Mouse (Mus musculus): ENCODE results near the gene Ppih. TPM values are rescaled to one million over a fixed set of nuclear protein-coding genes. Genes with fewer than 3 reads are reported as not detected.
"Not testable (repeated sequence)": the region's sequence is repeated elsewhere in the genome, so short reads cannot be mapped to it uniquely, and the experiment has no call there.

Gene Ppih
- polyA plus RNA-seq, 1 experiment from 2014 or later: 170 TPM

- peak within 1 kb of the TSS; percentile 95 for H3K9ac ChIP-seq (ENCODE audit: low read length)
- no peaks in the 10 kb centered on the region for H3K36me3 ChIP-seq (ENCODE audit: control insufficient read depth, insufficient read depth, low read length)
These were observed 25.8 kb downstream of the Ppih start, which contains the start of gene Ybx1 for GRCm38 (mm10) chr4:119294415-119295133. Ybx1 (minus strand) TSS chr4:119294604.

GRCm38 (mm10) chr4:119293574-119294258, 26.6 kb downstream of the Ppih start:
- WGBS: under 1% methylated on average over 58 of the region's 80 CpGs
- 0 out of 2 replicates have a peak, but pooled peaks cover 2% of the 10 kb centered on the region for H3K4me1 ChIP-seq (ENCODE audit: control insufficient read depth, insufficient read depth, low read length)
- H3K9me3 ChIP-seq (ENCODE audit: control insufficient read depth, low read length): no peaks in the 10 kb centered on the region
- H3K36me3 ChIP-seq (ENCODE audit: control insufficient read depth, insufficient read depth, low read length): no peaks in the 10 kb centered on the region
- H3K4me2 ChIP-seq (ENCODE audit: low read depth, severe bottlenecking): peak overlapping the region; percentile 73
- H3K9ac ChIP-seq (ENCODE audit: low read length): peak overlapping the region; percentile 95
- peak overlapping the region; percentile 77 for H3K4me3 ChIP-seq (ENCODE audit: low read depth, low read length)
- peak; percentile 8; the same call in 1 of the 2 replicates for ATAC-seq (ENCODE audit: insufficient number of reproducible peaks, low FRiP score, low TSS enrichment, low read depth)
- H3K27me3 ChIP-seq (ENCODE audit: control insufficient read depth, insufficient read depth, low read length): no peaks in the 10 kb centered on the region
- H3K27ac ChIP-seq (replicated peaks; ENCODE audit: low read depth, low read length): peak overlapping the region; percentile 65
- DNase-seq (ENCODE audit: low spot score): peak; percentile 55

More at GRCm38 (mm10) chr4:119294415-119295133, 25.8 kb downstream of the Ppih start, which contains the start of gene Ybx1:
- H3K27ac ChIP-seq (replicated peaks; ENCODE audit: low read depth, low read length): peak within 1 kb of the TSS; percentile 75
- WGBS: 2% methylated on average over 55 of the region's 61 CpGs
- H3K27me3 ChIP-seq (ENCODE audit: control insufficient read depth, insufficient read depth, low read length): no peaks in the 10 kb centered on the region
- H3K4me2 ChIP-seq (ENCODE audit: low read depth, severe bottlenecking): peak within 1 kb of the TSS; percentile 73
- peak within 1 kb of the TSS; percentile 77 for H3K4me3 ChIP-seq (ENCODE audit: low read depth, low read length)
- DNase-seq (ENCODE audit: low spot score): peak; percentile 99
- H3K9me3 ChIP-seq (ENCODE audit: control insufficient read depth, low read length): no peaks in the 10 kb centered on the region
- H3K4me1 ChIP-seq (ENCODE audit: control insufficient read depth, insufficient read depth, low read length): 0 out of 2 replicates have a peak, but pooled peaks cover 2% of the 10 kb centered on the region
- peak; percentile 99 for ATAC-seq (ENCODE audit: insufficient number of reproducible peaks, low FRiP score, low TSS enrichment, low read depth)

- Histone ChIP-seq H3K4me2 (ENCODE audit: low read depth, severe bottlenecking) (peak overlapping the region; percentile 73), H3K27me3 (ENCODE audit: control insufficient read depth, insufficient read depth, low read length) (no peaks in the 10 kb centered on the region), H3K9me3 (ENCODE audit: control insufficient read depth, low read length) (no peaks in the 10 kb centered on the region), H3K4me1 (ENCODE audit: control insufficient read depth, insufficient read depth, low read length) (0 out of 2 replicates have a peak, but pooled peaks cover 2% of the 10 kb centered on the region), H3K36me3 (ENCODE audit: control insufficient read depth, insufficient read depth, low read length) (no peaks in the 10 kb centered on the region), H3K27ac (replicated peaks; ENCODE audit: low read depth, low read length) (no peak overlapping the region), H3K4me3 (ENCODE audit: low read depth, low read length) (peak overlapping the region; percentile 77), H3K9ac (ENCODE audit: low read length) (peak overlapping the region; percentile 95)
- DNase-seq (ENCODE audit: low spot score) (peak; percentile 59), ATAC-seq (ENCODE audit: insufficient number of reproducible peaks, low FRiP score, low TSS enrichment, low read depth) (no peak)
- WGBS: 1% methylated on average over 24 of the region's 24 CpGs
These were observed 27.4 kb downstream of the Ppih start for GRCm38 (mm10) chr4:119292771-119293573.

GRCm38 (mm10) chr4:119291921-119292320, 28.4 kb downstream of the Ppih start:
- DNase-seq (ENCODE audit: low spot score) (no peak), ATAC-seq (ENCODE audit: insufficient number of reproducible peaks, low FRiP score, low TSS enrichment, low read depth) (no peak)
- no peak overlapping the region for H3K27ac ChIP-seq (replicated peaks; ENCODE audit: low read depth, low read length)
- WGBS: 94% methylated on average over 1 of the region's 1 CpGs
- no peak overlapping the region for H3K9ac ChIP-seq (ENCODE audit: low read length)
- peak overlapping the region; percentile 73 for H3K4me2 ChIP-seq (ENCODE audit: low read depth, severe bottlenecking)
- no peaks in the 10 kb centered on the region for H3K9me3 ChIP-seq (ENCODE audit: control insufficient read depth, low read length)
- no peaks in the 10 kb centered on the region for H3K27me3 ChIP-seq (ENCODE audit: control insufficient read depth, insufficient read depth, low read length)
- no peaks in the 10 kb centered on the region for H3K36me3 ChIP-seq (ENCODE audit: control insufficient read depth, insufficient read depth, low read length)
- H3K4me1 ChIP-seq (ENCODE audit: control insufficient read depth, insufficient read depth, low read length): 0 out of 2 replicates have a peak, but pooled peaks cover 2% of the 10 kb centered on the region
- peak overlapping the region; percentile 77 for H3K4me3 ChIP-seq (ENCODE audit: low read depth, low read length)

- WGBS: 90% methylated on average over 2 of the region's 2 CpGs
- Histone ChIP-seq H3K4me2 (ENCODE audit: low read depth, severe bottlenecking) (no peak overlapping the region), H3K27ac (replicated peaks; ENCODE audit: low read depth, low read length) (no peak overlapping the region), H3K9ac (ENCODE audit: low read length) (no peak overlapping the region), H3K4me3 (ENCODE audit: low read depth, low read length) (no peak overlapping the region), H3K4me1 (ENCODE audit: control insufficient read depth, insufficient read depth, low read length) (no peaks in the 10 kb centered on the region), H3K36me3 (ENCODE audit: control insufficient read depth, insufficient read depth, low read length) (peaks cover 15% of the 10 kb centered on the region), H3K9me3 (ENCODE audit: control insufficient read depth, low read length) (no peaks in the 10 kb centered on the region), H3K27me3 (ENCODE audit: control insufficient read depth, insufficient read depth, low read length) (no peaks in the 10 kb centered on the region)
- DNase-seq (ENCODE audit: low spot score) (no peak), ATAC-seq (ENCODE audit: insufficient number of reproducible peaks, low FRiP score, low TSS enrichment, low read depth) (no peak)
These were observed 35.0 kb downstream of the Ppih start for GRCm38 (mm10) chr4:119285336-119285735.

GRCm38 (mm10) chr4:119284861-119285260, 35.5 kb downstream of the Ppih start:
- Histone ChIP-seq H3K36me3 (ENCODE audit: control insufficient read depth, insufficient read depth, low read length) (peaks cover 16% of the 10 kb centered on the region), H3K27ac (replicated peaks; ENCODE audit: low read depth, low read length) (no peak overlapping the region), H3K9ac (ENCODE audit: low read length) (no peak overlapping the region), H3K9me3 (ENCODE audit: control insufficient read depth, low read length) (no peaks in the 10 kb centered on the region), H3K4me2 (ENCODE audit: low read depth, severe bottlenecking) (no peak overlapping the region), H3K4me1 (ENCODE audit: control insufficient read depth, insufficient read depth, low read length) (no peaks in the 10 kb centered on the region), H3K27me3 (ENCODE audit: control insufficient read depth, insufficient read depth, low read length) (no peaks in the 10 kb centered on the region), H3K4me3 (ENCODE audit: low read depth, low read length) (no peak overlapping the region)
- DNase-seq (ENCODE audit: low spot score) (no peak), ATAC-seq (ENCODE audit: insufficient number of reproducible peaks, low FRiP score, low TSS enrichment, low read depth) (no peak)
- 89% methylated on average over 1 of the region's 1 CpGs for WGBS

- DNase-seq (ENCODE audit: low spot score); H3K9me3 ChIP-seq (ENCODE audit: control insufficient read depth, low read length); H3K27ac ChIP-seq (replicated peaks; ENCODE audit: low read depth, low read length); H3K27me3 ChIP-seq (ENCODE audit: control insufficient read depth, insufficient read depth, low read length); H3K4me2 ChIP-seq (ENCODE audit: low read depth, severe bottlenecking); ATAC-seq (ENCODE audit: insufficient number of reproducible peaks, low FRiP score, low TSS enrichment, low read depth); H3K4me3 ChIP-seq (ENCODE audit: low read depth, low read length); H3K4me1 ChIP-seq (ENCODE audit: control insufficient read depth, insufficient read depth, low read length); H3K9ac ChIP-seq (ENCODE audit: low read length): not testable (repeated sequence)
- WGBS: 94% methylated on average over 15 of the region's 15 CpGs
- peaks cover 39% of the 10 kb centered on the region for H3K36me3 ChIP-seq (ENCODE audit: control insufficient read depth, insufficient read depth, low read length)
These were observed 41.6 kb downstream of the Ppih start for GRCm38 (mm10) chr4:119278784-119279183.

GRCm38 (mm10) chr4:119275726-119276125, 44.6 kb downstream of the Ppih start:
- H3K36me3 ChIP-seq (ENCODE audit: control insufficient read depth, insufficient read depth, low read length): peaks cover 31% of the 10 kb centered on the region
- H3K27me3 ChIP-seq (ENCODE audit: control insufficient read depth, insufficient read depth, low read length): no peaks in the 10 kb centered on the region
- ATAC-seq (ENCODE audit: insufficient number of reproducible peaks, low FRiP score, low TSS enrichment, low read depth): no peak
- H3K9me3 ChIP-seq (ENCODE audit: control insufficient read depth, low read length): no peaks in the 10 kb centered on the region
- H3K27ac ChIP-seq (replicated peaks; ENCODE audit: low read depth, low read length): no peak overlapping the region
- no peak overlapping the region for H3K9ac ChIP-seq (ENCODE audit: low read length)
- H3K4me2 ChIP-seq (ENCODE audit: low read depth, severe bottlenecking): no peak overlapping the region
- no peaks in the 10 kb centered on the region for H3K4me1 ChIP-seq (ENCODE audit: control insufficient read depth, insufficient read depth, low read length)
- WGBS: 74% methylated on average over 2 of the region's 2 CpGs
- no peak overlapping the region for H3K4me3 ChIP-seq (ENCODE audit: low read depth, low read length)
- no peak for DNase-seq (ENCODE audit: low spot score)

Data from limb, embryonic 11.5 days (tissue).